In the genomic region with DNA sequence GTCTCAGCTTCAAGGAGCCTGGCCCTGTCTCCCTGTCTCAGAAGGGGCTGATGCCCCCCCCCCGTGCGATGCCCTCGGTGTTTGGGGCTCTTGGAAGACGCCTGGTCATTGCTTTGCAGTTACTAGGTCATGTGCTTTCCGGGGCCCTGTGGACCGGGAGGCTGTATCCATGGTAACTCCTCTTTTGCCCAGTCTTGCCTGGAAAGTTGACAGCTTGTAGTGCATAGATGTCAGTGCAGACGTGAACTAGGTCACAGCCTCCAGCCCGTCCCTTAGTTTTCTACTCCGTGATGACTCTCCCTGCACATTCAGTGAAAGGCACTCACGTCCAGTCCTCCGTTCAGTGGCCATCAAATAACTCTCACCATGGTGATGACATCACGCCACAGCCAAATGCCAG, we compare ENCODE assay signal across 19 mouse cellular contexts. TPM values are rescaled to one million over a fixed set of nuclear protein-coding genes. Genes with fewer than 3 reads are reported as not detected.
DNase-seq lines count a peak whose midpoint lies in the region; ATAC-seq and TF ChIP-seq lines count a peak whose summit lies in the region.
"Had no signal": no experiment of that assay in that cellular context is flagged by ENCODE, and none has a peak within 500 bp of the region (broad histone marks: within the 10 kb centered on the region; RNA-seq: fewer than 3 reads in every experiment).

No protein-coding gene starts in this region.

- H3K9ac ChIP-seq in hindbrain, postnatal 0 days (replicated peaks; ENCODE audit: low read length) = no peak overlapping the region
- H3K9ac ChIP-seq in hindbrain, embryonic 14.5 days = no peak overlapping the region
- H3K9ac ChIP-seq: liver, embryonic 12.5 days had no signal

- TF ChIP-seq CTCF in hindbrain, postnatal 0 days (IDR thresholded peaks at IDR 0.05; ENCODE audit: low read depth) = no peak

- H3K4me1 ChIP-seq in hindbrain, postnatal 0 days (ENCODE audit: insufficient read depth, low read length) = 0 out of 2 replicates have a peak, but pooled peaks cover 5% of the 10 kb centered on the region
- H3K4me1 ChIP-seq in hindbrain, embryonic 14.5 days (replicated peaks; ENCODE audit: control insufficient read depth, insufficient read depth, low read length) = 0 out of 2 replicates have a peak, but pooled peaks cover 3% of the 10 kb centered on the region
- H3K4me1 ChIP-seq: liver, embryonic 12.5 days had no signal

- no peaks in the 10 kb centered on the region for H3K9me3 ChIP-seq in hindbrain, postnatal 0 days (ENCODE audit: low read length)
- H3K9me3 ChIP-seq in hindbrain, embryonic 14.5 days (ENCODE audit: control insufficient read depth, low read length) = no peaks in the 10 kb centered on the region
- H3K9me3 ChIP-seq: liver, embryonic 12.5 days had no signal

- 37% methylated on average over 12 of the region's 12 CpGs for WGBS in hindbrain, postnatal 0 days
- WGBS in hindbrain, embryonic 14.5 days = 41% methylated on average over 12 of the region's 12 CpGs

- no peaks in the 10 kb centered on the region for H3K27me3 ChIP-seq in hindbrain, postnatal 0 days (ENCODE audit: insufficient read depth, low read length)
- H3K27me3 ChIP-seq in hindbrain, embryonic 14.5 days (ENCODE audit: control insufficient read depth, insufficient read depth, low read length) = no peaks in the 10 kb centered on the region
- H3K27me3 ChIP-seq: liver, embryonic 12.5 days had no signal

- no peak overlapping the region for H3K27ac ChIP-seq in hindbrain, postnatal 0 days
- H3K27ac ChIP-seq in hindbrain, embryonic 14.5 days = no peak overlapping the region
- H3K27ac ChIP-seq: gastrocnemius, adult 2 months; heart, adult 2 months; liver, embryonic 12.5 days had no signal

- H3K36me3 ChIP-seq in hindbrain, postnatal 0 days (ENCODE audit: insufficient read depth, low read length) = no peaks in the 10 kb centered on the region
- H3K36me3 ChIP-seq in hindbrain, embryonic 14.5 days (replicated peaks; ENCODE audit: control insufficient read depth, insufficient read depth) = no peaks in the 10 kb centered on the region
- H3K36me3 ChIP-seq: liver, embryonic 12.5 days had no signal

- no peak overlapping the region for H3K4me3 ChIP-seq in hindbrain, postnatal 0 days (ENCODE audit: low read length)
- no peak overlapping the region for H3K4me3 ChIP-seq in hindbrain, embryonic 14.5 days (replicated peaks; ENCODE audit: low read length)
- H3K4me3 ChIP-seq: gastrocnemius, adult 2 months; heart, adult 2 months; liver, embryonic 12.5 days; myocyte had no signal

- no peak overlapping the region for H3K4me2 ChIP-seq in hindbrain, postnatal 0 days (ENCODE audit: low read depth, low read length)
- H3K4me2 ChIP-seq in hindbrain, embryonic 14.5 days (replicated peaks) = no peak overlapping the region
- H3K4me2 ChIP-seq: liver, embryonic 12.5 days had no signal

- ATAC-seq in hindbrain, postnatal 0 days = peak; percentile 92
- no peak for ATAC-seq in hindbrain, embryonic 14.5 days (ENCODE audit: low FRiP score)
- ATAC-seq: intestine, postnatal 0 days; liver, embryonic 12.5 days had no signal

- peak; percentile 15 for DNase-seq in cerebellum, adult 11 months
- no peak for DNase-seq in cerebellum, adult 8-10 months
- DNase-seq in hindbrain, postnatal 0 days (ENCODE audit: low spot score) = peak; percentile 73
- DNase-seq in hindbrain, embryonic 14.5 days (ENCODE audit: low spot score) = no peak
- DNase-seq in brain, adult 2 months (ENCODE audit: low read depth, low spot score) = peak; percentile 60
- peak; percentile 10 for DNase-seq in left cerebral cortex, adult 9 months (ENCODE audit: low spot score in 2 of 2)
- no peak for DNase-seq in T-cell, adult 2 months (ENCODE audit: low spot score)
- no peak for DNase-seq in ovary, postnatal 10 days (ENCODE audit: low spot score)
- DNase-seq: adrenal gland, adult 2 months; embryo, embryonic 11 days; gastrocnemius, adult 2 months; heart, adult 2 months; heart, postnatal 36 days; kidney, postnatal 25 days; lung, postnatal 10 days; thymus, postnatal 4 days had no signal

RNA-seq across cellular contexts. Expression of gene Iffo2, which starts 3.9 kb away (rescaled TPM):
- 14.4 and 14.5 TPM in 2 replicates for total RNA-seq in hindbrain, postnatal 0 days (2014; rRNA removed)
- 5.9 and 6.8 TPM in 2 replicates for polyA plus RNA-seq in hindbrain, postnatal 0 days (2015; fragmentation: Nextera tagmentation; extraction: Ambion mirVana)
- polyA plus RNA-seq in hindbrain, embryonic 14.5 days (2014; fragmentation: Nextera tagmentation; extraction: Ambion mirVana) = 5.6 and 6.0 TPM in 2 replicates

Comparison
In these comparisons a context has a peak if more than half of its experiments do, and no peak if none do; other contexts are left out.
1. DNase-seq: peak in cerebellum, adult 11 months (single experiment), hindbrain, postnatal 0 days (single experiment), brain, adult 2 months (single experiment) and left cerebral cortex, adult 9 months (2 of 2); none in cerebellum, adult 8-10 months (single experiment), hindbrain, embryonic 14.5 days (single experiment), T-cell, adult 2 months (single experiment) and ovary, postnatal 10 days (single experiment).